Mouse (Mus musculus): Measurements from ENCODE around the gene Col9a1.
A peak's percentile ranks its signal among the peaks of the same experiment; 100 is the strongest.

The Col9a1 gene

GRCm38 (mm10) chr1:24222981-24223612 lies 45.7 kb downstream of the Col9a1 start:
- no peak for DNase-seq

DNA sequence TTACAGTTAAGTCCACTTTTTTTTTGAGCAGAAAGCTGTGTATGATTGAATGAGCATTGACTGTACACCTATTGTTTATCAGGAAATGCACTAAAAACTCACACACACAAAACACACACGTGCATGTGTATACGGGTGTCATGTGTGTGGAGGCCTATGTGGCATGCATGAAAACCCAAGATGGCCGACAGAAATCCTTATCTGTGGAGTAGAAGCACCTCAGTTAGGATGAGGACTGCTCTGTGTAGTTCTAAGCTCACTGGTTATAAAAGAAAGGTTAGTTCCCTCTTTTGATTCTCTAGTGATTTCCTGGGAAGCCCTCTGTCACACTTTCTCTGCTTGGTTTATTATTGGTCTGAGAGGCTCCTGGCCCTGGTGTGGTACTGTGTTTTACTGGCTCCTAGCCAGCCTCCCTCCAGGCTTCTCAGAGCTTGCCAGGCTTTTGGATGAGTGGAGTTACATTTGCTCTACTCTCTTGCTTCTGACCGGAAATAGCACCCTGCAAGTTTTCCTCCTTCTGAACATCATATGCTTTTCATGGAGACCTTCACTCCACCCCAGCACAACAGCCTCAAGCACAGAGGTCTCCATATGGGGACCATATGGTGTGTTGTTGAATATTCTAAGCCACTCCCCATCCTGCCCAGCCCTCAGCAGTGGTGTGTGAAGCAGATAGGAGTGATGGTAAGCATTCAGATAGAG lies 48.6 kb downstream of the Col9a1 start:
- DNase-seq, result peak; percentile 74

DNA sequence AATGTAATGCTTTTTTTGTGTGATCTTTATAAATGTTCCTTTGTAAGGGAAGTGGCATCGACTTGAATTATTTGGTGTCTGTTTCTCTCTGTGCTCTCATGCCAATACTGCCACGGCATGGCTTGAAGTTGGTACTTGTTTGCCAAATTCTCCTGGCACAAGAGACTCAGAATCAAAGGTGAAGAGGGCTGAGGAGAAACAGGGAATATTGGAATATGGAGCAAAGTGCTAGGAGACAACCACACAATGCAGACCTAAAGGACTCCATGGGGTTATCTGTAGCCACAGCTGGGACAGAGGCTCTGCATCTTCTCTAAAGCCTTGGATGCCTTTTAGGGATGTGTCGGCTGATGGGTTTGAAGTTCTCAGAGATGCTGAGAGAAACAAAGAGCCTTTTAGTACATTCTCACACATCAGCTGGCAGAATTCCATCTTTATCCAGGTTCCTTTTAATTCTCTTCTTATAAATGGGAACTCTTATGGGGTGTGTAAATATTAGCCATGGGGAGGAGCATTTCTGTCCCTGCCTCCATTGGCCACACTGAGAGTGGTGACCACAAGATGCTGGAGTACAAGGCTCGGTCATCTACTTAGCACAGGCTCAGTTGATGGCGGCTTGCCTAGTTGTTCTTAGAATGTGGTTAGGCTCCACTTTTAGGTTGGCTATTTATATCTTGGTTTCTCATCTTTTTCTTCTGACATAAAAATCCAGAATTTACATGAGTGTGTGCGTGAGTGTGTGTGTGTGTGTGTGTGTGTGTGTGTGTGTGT lies 49.7 kb downstream of the Col9a1 start:
- no peak for DNase-seq

- DNase-seq, result no peak
Observed at GRCm38 (mm10) chr1:24229552-24229951, 52.1 kb downstream of the Col9a1 start.

DNA sequence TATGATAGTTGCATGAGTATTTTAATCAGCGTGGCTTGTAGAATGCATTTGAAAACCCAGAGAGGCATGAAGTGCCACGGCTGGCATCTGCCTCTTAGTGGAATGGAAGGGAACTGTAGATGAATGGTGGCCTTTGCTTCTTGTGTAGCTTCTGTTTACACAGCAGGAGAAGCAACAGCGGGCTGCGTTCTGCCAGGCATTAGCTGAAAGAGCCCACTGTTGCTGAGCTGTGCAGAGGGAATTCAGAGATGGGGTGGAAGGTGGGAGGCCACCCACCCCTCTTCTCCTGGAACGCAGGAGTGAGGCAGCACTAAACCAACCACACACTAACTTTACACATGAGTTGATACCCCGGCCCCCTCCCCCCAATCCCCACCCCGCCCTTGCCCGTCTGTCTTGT lies 53.0 kb downstream of the Col9a1 start:
- DNase-seq, result peak; percentile 37

DNA sequence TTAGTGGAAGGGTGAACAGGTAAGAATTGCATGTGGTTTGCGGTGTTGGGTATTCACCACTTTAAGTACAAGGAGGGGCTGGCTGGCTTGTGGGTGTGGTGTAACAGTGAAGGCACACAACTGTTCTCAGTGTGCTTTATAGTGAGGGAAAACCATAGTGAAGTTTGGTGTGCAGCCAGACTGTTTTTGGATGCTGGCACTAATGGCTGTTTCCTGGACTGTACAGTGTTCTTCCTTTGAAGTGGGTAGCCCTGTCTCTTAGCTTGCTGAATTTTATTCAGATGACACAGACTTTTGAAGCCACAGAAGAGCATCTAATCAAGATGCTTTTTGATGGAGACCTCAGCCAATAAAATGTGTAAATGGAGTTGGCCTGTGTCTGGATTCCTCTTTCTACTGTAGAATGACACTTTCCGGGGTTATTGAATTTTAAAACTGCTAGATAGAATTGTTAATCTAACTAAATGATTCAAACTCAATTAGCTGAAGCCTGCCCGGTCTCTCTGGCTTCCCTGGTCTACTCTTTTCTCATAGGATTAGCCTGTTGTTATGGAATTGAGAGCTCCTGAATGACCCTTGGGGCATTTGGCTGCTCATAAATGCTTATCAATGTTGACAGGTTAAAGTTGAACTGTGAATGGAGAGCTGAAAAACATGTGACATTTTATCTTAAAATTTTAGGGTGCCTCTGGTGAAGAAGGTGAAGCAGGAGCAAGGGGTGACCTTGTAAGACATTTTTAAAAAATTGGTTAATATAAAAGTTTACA lies 54.3 kb downstream of the Col9a1 start:
- DNase-seq, result no peak

- DNase-seq, result no peak
Observed at GRCm38 (mm10) chr1:24236330-24236729, 58.9 kb downstream of the Col9a1 start.

DNA sequence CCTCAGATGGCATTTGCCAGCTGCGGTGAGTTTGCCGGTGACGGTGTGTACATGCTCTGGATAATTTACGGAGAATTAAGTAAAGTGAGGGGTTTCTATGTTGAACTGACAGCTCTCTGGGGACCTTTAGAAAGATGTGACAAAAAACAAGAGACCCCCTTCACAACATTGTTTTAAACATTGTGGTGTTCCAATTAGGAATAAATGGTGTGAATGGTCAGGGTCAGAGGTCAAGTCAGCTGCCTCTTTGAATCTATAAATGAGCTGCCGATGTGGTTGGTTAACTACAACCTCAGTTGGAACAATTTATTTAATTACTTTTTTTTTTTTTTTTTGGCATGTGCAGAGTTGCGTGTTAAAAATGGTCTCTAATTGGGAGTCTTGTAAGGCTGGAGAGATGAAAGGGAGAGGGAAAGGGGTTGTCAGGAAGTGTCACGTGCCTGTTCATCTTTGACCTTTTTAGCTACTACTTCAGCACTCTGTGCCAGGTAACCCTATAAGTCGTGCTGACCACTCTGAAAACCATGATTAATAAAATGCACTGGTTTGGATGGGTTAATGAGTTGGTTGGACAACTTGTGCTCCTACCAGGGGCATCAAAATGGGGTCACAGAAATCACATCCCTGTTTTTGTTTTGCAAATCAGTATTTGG lies 62.8 kb downstream of the Col9a1 start:
- DNase-seq, result peak; percentile 43

- no peak for DNase-seq
Observed at GRCm38 (mm10) chr1:24244931-24245330, 67.5 kb downstream of the Col9a1 start.

GRCm38 (mm10) chr1:24245700-24246375 lies 68.4 kb downstream of the Col9a1 start:
- DNase-seq, result peak; percentile 34

GRCm38 (mm10) chr1:24248294-24249104 lies 71.1 kb downstream of the Col9a1 start:
- DNase-seq, result no peak

DNA sequence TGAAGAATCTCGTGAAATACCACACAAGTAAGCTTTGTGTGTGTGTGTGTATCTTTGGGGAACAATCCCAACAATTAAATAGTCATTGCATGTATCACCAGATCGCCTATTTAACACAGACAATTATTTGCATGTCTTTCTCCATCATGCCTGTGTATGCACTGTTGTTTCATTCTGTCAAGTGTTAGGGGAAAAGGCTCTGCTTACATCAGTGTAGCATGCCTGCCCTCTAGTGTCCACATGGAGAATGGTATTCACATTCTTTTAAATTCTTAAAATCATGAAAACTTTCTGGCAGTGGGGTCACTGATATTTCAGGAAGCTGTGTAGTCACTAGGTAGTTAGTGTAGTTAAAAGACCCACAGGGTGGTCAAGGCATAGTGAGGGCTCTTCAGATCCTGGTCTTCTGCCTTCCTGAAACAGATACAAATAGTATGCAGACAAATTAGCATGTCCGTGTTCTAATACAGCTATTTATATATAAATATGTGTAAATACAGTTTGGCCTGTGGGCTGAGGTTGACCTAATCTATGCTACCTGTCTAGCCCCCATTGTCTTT lies 71.8 kb downstream of the Col9a1 start:
- DNase-seq, result peak; percentile 70

DNA sequence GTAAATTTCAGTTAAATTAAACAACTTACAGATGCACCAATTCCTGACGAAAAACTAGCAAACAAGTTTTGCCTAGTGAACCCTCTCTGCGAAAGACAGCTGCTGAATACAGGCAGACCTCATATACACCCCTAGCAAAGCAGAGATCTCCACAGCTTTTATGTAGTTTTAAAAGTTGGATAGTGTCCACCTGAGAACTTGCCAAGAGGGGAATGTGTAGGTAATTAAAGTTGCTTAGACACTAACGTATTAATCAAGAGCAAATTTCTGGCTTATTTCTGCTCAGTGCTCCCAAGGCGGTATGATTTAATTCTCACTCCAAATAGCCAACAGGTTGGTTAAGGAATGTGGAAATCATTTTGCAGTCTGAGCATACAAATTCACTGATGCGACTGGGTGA lies 80.6 kb downstream of the Col9a1 start:
- DNase-seq, result no peak

GRCm38 (mm10) chr1:24259419-24259818 lies 82.0 kb downstream of the Col9a1 start:
- DNase-seq, result no peak

DNA sequence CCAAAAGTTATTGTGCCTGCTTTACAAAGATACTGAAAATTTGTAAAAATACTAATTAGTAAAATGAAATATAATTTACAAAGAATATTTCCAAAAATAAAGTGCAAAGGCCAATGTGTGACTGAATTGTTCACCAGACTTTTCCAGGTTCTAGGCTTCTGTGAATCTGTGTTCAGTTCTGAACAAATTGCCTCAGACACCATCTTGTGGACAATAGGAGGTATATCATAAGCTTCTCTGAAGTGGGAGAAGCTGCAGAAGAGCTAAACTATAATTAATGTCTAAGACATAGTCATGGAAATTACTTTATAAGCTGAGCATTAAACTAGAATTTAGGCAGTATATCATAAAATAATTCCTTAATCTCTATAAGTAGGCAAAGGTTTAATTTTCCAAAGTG lies 83.8 kb downstream of the Col9a1 start:
- no peak for DNase-seq

- DNase-seq, result no peak
Observed at GRCm38 (mm10) chr1:24267022-24267421, 89.6 kb downstream of the Col9a1 start.

DNA sequence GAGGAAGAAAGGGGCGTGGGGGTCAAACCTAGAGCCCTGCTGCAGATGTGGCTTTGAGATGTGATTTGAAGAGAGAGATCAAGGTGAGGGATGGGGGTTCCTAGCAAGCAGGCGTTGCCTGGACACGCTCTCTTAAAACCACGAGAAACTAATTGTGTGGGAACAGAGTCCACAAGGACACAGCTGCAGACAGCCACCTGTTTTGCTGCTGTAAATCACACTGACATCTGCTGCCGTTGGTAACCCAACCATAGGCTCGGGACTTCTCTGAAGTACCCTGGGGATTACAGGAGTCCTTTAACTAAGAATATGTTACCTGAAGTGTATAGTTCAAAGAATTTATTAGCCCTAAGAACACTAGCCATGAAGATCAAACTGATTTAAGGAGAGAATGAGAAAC lies 109.0 kb downstream of the Col9a1 start:
- DNase-seq, result peak; percentile 49

DNA sequence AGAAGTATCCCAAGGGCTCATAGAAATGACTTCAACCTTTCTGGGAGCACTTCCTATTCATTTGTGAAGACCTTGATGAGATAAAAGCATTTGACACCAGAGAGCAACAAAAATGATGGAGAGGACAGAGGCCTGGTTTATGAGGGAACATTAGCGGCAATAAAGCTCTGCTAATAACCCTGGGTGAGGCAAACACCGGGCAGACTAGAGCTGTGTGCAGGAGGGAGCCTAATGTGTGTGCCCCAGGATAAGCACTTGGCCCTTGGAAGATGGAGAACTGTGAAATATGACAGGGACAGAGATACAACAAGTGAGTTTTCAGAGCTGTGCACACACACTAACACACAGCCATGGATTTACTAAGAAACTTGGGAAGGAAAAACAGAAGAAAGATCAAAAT lies 115.1 kb downstream of the Col9a1 start:
- no peak for DNase-seq

DNA sequence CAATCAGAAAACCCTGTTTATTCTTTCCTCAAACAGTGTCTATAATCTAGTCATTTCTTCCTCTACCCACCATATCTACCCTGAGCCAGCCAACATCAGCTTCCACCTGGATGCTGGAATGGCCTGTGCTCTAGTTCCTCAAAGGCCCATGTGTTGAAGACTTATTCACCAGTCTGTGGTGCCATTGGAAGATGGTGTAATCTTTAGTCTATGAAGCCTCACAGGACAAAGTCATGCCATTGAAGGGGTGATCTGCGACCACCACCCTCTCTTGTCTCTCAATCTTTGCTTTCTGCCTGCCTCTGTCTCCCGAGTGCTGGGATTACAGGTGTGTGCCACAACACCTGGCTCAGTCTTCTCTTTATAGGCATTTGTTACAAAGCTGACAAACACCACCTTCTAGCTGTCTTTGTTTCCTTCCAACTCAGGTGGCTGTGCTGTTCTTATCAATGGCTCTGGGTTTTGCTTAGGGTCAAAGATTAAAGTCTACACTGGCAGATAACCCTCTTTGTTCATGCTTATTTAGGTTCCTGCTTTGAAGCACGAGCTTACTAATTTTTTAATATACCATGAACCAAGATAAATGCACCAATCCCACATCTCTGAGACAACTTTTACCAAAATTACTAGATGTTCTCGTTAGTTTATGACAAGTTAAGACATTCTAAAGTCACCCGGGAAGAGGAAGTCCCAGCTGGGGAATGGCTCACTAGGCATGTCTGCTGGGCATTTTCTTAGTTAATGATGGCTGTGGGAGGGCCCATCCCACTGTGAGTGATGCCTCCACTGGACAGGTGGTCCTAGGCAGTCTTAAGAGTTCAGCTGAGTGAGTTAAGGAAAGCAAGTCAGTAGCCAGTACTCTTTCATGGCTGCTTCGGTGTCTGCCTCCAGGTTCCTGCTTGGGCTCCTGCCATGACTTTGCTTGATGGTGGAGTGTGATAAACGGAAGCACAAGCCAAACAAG lies 117.9 kb downstream of the Col9a1 start:
- no peak for DNase-seq

GRCm38 (mm10) chr1:24300700-24301099 lies 123.3 kb downstream of the Col9a1 start:
- no peak for DNase-seq

Data from embryo, embryonic 11 days (tissue).